Mouse (Mus musculus): ENCODE data around the gene Fkbp2.

- TF ChIP-seq CTCF (conservative IDR thresholded peaks at IDR 0.05; ENCODE audit: low read length), result no peak
- no peak for TF ChIP-seq NANOG (IDR thresholded peaks at IDR 0.05; ENCODE audit: borderline replicate concordance, low read length)
- no peak for TF ChIP-seq POU5F1 (IDR thresholded peaks at IDR 0.05; ENCODE audit: borderline replicate concordance, low read length)
Measured at GRCm38 (mm10) chr19:7017541-7018457, 37.5 kb upstream of the Fkbp2 start.
